Mouse (Mus musculus) left cerebral cortex, postnatal 4 days (tissue): ENCODE data around the gene Hipk3. TPM values are rescaled to one million over a fixed set of nuclear protein-coding genes. Genes with fewer than 3 reads are reported as not detected.

Source experiments
- DNase-seq: peaks from one replicate; pipeline ENCODE4 v3.0.0-alpha.2; 2022
- intact Hi-C: fragments of 180-260 bp; cut with DNase I; formaldehyde crosslinking; loops from one replicate; pipeline ENCODE4 v1.15.1; 2025
- total RNA-seq, 2 experiments: library from RNA; stranded (reverse); gene quantifications; 2 replicates each; pipeline ENCODE4 v1.2.3; 2021

The Hipk3 gene
- total RNA-seq, 2 experiments from 2014 or later = 49.0 to 52.8 TPM

DNA sequence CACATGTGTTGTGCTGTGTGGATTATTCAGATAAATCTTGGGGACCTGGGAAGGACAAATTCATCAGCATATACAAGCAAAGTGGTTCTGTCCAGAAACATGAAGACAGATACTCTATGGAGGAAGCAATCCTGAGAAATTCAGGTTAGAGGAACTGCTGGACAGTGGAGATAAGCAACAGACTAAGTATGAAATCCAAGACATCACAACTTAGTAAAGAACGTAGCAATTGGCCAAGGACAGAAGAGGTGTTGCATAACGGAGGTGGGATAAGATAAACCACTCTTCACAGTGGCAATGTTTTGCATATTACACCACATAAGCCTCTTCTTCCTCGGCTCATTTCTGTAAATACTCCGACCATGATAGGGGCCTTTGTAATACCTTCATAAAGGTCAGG lies 73.4 kb downstream of the Hipk3 start:
- intact Hi-C loops = loop anchor here (5.0 to 10.0 kb wide), 2 partner anchors 289 to 386 kb away; no protein-coding TSS in a partner anchor

DNA sequence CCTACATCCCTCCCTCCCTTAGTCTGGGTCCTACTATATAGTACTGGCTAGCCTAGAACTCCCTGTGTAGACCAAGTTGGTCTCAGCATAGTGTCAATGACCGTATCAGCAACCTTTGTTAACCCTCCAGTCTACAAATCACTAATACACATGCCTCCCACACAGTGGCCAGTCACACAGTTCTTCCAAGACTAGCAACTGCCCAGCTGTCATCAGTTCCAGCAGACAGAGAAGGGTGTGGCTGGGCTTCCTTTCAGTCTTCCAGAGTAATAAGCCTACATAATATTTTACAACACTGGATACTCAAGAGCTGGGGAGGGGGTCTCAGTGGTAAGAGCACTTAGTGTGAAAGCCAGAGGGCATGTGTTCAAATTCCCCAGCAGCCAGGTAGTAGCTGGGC lies 74.2 kb downstream of the Hipk3 start:
- DNase-seq = no peak
- intact Hi-C loops = loop anchor here (5.0 to 10.0 kb wide), 2 partner anchors 288 to 385 kb away; no protein-coding TSS in a partner anchor

More for the DNA sequence above, 73.4 kb downstream of the Hipk3 start:
- DNase-seq = no peak

DNA sequence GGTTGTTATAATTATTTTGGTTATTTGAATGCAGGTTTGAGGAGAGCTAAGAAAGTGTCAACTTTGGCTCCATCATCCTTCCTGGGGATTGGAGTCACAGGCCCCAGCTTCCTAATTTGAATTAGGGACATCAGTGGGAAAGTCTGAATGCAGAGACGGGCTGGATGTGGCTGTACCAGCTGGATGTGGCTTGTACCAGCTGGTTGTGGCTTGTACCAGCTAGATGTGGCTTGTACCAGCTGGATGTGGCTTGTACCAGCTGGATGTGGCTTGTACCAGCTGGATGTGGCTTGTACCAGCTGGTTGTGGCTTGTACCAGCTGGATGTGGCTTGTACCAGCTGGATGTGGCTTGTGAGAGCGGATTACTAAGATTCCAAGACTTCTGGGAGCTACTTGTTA lies 74.8 kb downstream of the Hipk3 start:
- DNase-seq = no peak
- intact Hi-C loops = no loop called here

DNA sequence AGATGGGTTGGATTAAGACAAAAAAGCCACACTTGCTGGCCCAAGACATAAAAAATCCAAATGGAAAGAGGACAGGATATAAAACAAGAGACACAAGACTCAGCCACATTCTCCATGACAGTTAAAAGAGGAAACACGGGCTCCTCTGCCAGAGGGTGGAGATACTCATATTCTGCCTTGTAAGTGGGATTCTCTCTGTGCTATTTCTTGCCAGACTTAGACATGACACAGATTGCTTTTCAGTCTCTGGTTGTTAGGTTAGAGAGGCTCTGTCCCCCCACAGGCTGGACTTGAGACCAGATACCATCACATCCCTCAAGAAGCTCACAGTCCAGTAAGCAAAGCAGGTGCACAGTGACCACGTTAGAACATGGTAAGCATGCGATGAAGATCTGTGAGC lies 81.2 kb downstream of the Hipk3 start:
- intact Hi-C loops = no loop called here
- DNase-seq = no peak

DNA sequence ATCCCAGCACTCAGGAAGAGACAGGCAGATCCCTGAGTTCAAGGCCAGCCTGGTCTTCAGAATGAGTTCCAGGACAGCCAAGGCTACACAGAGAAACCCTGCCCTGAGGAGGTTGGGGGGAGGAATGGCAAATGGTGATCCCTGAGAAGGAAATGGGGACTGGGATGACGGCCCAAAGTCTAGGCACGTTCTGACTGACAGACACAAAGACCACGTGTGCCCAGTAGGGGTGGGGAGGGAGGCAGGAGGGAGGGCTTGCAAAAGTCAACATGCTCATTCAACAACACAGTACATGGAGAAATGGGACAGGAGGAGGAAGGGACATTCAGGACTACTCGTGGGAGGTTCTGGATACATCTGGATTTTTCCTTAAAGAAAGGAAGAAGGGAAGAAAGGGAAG lies 81.8 kb downstream of the Hipk3 start:
- intact Hi-C loops = no loop called here
- no peak for DNase-seq

DNA sequence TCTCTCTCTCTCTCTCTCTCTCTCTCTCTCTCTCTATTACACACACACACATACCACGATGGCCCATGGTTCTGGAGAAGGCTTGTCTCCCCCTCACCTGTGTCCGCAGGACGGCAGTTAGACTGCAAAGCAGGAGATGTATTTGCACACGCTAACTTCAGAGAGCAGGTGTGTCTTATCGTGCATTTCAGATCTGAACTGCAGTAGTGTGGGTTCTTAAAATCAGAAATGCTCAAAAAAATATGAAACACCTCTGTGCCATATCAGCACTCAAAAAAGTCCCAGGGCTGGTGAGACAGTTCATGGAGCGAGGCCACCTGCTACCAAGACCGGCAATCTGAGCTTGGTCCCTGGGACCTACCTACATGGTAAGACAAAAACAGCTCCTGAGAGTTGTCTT lies 82.4 kb downstream of the Hipk3 start:
- DNase-seq = no peak
- intact Hi-C loops = no loop called here

DNA sequence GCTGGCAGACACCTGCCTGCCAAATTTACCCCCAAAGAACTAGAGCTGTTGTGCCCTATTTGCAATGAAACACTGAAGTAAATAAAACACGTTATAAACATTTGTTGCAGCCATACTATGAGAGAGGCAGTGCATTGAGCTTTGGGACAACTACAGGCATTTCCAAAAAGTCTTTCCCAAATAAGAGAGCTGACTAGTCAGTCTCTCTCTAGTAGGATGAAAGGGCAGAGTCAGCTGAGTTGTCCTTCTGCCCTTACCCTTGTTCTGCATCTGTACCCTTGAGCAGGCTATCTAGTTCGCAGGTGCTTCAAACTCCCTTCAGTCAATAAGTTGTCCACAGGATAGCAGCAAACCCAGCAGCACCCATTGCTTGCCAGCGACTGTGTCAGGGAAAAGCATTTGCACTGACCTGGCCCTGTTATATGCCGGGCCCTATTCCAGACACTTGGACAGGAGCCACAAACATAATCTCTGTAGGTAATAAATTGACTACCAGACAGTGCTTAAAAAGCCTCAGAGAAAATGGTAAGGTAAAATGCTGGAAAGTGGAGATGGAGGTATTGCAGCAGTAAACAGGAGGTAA lies 83.2 kb downstream of the Hipk3 start, which contains the start of gene D430041D05Rik:
D430041D05Rik (minus strand) TSS at position 51 of the 583 bp plus-strand sequence.
- no peak for DNase-seq
- intact Hi-C loops = no loop called here

DNA sequence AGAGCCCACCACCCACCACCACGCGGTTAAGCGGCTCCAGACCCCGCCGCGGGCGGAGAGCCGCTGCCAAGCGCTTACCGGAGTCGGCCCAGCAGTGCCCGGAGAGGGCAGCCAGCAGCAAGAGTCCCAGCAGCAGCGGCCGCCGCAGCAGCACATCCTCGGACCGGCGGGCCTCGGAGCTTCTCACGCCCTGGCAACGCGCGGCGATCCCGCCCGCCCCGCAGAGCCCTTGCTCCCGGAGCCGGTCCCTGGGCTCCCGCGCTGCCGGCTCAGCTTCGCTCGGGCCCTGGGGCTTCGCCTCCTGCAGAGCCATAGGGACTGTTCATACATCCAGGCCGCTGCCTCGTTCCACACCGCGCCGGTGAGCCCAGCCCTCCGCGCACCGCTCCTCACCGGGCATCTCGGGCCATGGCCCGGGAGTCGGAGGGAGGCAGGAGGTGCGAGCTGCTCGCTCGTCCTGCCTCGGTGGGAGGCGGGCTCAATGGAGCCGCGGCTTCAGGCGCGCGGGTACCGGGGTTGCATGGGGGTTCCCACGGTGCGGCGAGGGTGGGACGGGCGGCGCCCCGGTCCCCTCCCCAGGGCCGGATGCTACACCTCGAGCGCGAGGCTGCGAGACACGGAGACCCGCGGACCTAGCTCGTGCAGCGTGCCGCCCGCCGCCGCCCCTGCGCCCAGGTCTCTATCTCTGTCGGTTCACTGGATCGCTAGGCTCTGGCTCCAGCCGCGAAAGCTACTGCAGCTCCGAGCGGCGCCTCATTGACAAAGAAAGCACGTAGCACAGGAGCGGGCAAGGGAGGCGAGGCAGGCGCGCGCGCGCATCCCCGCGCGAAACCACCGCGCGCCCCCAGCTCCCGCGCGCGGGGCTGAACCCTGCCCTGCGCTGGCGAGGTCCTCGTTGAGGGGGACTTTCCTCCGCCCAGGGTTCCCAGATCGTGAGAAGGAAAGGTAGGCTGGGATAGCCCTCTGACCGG lies 84.1 kb downstream of the Hipk3 start:
- intact Hi-C loops = loop anchor here (10.0 kb wide), 1 partner anchor 75 kb away; no protein-coding TSS in a partner anchor
- peak; percentile 68 for DNase-seq

DNA sequence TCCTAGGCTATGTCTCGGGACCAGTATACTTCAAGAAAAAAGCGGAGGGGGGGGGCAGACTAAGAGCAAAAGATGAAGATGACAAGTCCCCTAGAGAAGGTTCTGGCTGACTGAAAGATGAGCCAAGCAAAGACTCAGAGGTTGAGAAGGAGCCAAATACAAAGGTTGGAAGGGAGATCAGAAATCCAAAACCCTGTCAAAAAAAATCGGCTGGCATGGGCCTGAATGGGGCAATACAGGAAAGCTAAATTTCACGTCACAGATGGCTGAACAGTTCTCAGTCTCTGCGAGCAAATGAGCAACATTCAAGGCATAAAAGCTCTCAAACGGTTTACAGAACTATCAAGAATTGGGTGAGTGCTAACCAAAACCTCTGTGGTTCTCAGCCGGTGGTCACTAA lies 85.9 kb downstream of the Hipk3 start:
- intact Hi-C loops = loop anchor here (10.0 kb wide), 1 partner anchor 74 kb away; no protein-coding TSS in a partner anchor

DNA sequence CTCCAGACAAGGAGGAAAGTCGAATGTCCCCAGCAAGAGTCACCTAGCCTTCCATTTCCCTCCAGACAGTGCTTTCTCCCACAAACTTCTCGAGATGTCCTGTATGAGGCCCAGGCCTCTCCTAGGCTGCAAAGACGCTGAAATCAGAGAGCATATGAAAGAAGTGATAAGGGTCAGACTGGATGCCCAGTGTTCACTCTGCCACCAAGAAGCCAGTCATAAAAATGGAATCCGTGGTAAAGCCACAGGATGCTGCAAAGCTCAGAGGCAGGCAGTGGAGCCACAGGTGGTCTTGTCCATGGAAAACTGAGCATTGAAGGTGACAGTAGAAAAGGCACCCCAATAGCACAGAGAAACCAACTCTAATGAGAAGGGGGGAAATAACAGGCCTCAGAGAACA lies 86.3 kb downstream of the Hipk3 start:
- no peak for DNase-seq

More for the DNA sequence above, 85.9 kb downstream of the Hipk3 start:
- DNase-seq = no peak

DNA sequence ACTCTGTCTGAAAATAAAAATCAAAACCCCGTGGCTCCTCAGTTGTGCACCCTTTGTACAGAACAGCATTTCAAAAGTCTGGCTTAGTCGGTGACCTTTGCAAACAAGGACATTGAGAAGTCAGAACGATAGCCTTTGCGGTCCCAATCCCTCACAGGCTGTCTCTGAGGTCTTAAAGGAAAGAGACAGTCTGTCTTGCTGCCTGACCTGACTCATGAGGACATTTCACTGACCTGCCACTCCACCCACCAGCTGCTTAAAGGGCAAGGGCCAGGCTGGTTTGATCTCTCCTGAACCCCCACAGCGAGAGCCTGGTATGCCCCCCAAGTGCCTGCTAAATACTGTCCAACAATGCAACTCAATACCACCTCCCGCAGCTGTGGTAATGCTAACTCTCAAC lies 90.2 kb downstream of the Hipk3 start:
- intact Hi-C loops = loop anchor here (10.0 kb wide), 1 partner anchor 69 kb away; no protein-coding TSS in a partner anchor
- DNase-seq = no peak

More for the DNA sequence above, 86.3 kb downstream of the Hipk3 start:
- intact Hi-C loops = loop anchor here (10.0 kb wide), 1 partner anchor 73 kb away; no protein-coding TSS in a partner anchor

DNA sequence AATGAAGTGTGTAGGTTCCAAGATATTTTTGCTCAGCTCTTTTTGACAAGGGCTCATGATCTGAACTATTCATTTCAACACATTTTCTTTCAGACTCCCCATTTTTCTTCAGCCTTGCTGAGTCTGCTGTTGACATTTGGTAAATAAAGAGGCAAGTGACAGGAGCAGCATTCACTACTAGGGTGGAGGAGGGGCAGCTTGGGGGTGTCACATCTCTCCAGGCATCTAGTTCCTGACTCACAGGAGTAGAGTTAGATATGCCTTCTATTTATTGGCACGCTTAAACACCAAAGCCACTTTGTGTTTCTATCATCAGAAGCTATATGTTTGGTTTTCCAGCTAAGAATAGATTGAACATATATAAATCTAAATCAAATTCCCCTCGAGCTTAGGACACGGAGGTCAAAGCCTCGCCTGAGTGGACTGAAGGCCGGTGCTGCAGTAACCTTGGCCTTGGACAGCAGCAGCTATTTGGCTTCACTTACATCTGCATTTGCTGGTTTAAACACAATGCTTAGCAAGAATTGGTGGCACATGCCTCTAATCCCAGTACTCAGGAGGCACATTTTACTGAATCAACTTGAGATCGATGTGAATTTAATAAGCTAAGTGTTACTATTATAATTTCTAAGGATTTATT lies 95.5 kb downstream of the Hipk3 start:
- no peak for DNase-seq
- intact Hi-C loops = no loop called here

DNA sequence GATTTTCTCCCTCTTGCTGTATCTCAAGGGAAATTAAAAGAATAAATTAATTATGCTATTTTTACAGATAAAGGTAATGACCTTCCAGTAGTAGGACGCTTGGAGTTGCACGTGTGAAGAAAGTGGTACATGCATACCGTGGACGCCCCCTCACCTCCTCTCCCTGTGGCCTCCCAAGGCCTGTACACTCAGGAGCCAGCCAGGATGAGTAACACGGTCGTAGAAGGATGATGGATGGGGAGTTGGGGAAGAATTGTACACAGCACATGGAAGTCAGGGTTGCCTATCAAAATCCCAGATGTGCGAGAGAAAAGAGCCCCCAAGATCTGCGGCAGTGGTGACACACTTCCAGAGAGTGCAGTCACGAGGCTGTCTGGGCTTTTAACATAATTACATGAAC lies 98.3 kb downstream of the Hipk3 start:
- DNase-seq = no peak
- intact Hi-C loops = no loop called here

DNA sequence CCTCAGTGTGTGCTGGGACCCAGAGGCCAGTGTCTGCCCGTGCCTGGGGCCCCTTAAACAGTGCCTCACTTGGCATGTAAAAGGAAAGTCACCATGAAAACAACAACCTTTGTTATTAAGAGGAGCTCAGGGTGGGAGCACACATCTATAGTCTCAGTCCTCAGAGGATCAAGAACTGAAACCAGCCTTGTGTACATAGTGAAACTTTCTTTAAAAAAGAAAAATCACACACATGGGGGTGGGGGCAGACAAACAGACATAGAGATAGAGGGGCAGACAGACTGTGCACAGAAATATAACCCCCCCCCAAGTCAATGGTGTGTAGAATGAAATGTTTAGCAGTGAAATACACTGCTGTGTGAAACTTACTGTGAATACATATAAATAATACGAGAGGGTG lies 99.5 kb downstream of the Hipk3 start:
- no peak for DNase-seq
- intact Hi-C loops = no loop called here

DNA sequence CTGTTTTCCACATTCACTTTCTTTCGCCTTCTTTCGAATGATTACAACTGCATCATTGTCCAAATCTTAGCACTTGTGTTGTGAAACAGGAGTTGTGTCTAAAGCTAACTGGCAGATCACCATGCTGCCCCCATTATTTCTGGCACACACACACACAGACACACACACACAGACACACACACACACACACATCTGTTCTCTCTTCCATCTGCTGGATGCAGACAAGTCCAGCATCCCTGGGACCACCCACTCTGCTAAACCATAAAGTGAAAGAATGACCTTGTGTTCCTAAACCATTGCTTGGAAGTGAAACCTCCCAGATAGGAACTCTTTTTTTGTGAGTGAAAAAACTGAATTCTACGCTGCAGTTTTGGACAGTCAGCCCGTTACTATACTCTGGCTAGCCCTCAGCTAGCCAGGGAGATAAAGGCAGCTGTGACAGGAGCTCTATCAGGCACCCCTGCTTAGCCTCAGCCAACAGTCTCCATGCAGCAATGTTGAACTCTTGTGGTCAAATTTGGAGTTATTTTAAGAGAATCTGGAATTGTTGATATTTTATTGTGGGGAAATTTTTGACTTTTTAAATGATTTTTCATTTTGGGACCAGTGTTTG lies 101.4 kb downstream of the Hipk3 start:
- intact Hi-C loops = no loop called here
- DNase-seq = no peak

DNA sequence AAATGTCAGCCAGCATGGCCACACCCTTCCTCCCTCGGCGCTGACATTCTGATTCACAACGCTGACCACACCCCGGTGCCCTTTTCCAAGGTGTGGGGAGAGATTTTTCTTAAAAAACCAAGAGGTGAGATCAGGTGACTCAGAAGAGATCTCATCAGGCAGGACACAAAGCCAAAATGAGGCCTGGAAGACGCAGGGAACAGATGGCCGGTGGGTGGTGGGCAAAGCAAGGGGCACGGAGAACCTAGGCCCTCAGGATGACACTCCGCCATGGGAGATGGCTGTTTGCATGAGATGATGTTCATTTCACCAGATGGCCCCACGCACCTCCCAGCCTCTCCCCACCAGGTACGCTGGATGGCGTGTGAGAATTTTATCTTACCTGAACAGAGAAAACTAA lies 105.0 kb downstream of the Hipk3 start:
- DNase-seq = peak; percentile 46
- intact Hi-C loops = no loop called here

DNA sequence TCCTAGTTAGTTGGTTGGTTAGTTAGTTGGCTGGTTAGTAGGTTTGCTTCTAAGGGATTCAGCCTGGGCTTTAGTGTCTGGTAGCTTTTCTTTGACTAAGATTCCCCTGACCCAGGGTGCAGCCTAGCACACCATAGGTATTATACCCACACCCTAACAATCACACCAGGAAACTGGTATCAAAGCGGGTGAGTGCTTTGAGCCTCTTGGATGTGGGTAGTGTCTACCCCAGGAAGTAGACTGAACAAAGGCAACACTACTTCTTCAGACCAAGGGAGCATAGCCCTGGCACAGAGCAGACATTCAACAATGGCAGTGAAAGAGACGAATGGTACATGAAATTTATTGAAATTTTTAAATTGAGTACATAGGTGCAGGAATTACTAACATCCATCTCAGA lies 108.3 kb downstream of the Hipk3 start:
- intact Hi-C loops = no loop called here
- no peak for DNase-seq

DNA sequence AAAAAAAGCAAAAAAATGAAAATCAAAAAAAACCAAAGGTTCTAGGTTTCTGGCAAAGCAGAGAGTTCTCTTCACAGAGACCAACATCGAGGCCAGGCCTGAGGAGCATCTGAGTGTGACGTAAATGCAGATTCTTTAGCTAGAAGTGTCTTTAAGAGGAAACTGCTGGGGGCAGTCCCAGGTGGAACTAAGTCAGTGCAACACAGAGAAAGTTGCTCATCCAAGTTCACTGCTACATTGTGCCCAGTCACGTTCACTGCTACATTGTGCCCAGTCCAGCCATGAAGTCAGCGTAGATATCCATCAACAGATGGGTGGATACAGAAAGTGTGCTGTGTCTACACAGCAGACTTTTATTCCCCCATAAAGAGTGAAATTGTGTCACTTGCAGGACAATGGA lies 110.7 kb downstream of the Hipk3 start:
- intact Hi-C loops = no loop called here

DNA sequence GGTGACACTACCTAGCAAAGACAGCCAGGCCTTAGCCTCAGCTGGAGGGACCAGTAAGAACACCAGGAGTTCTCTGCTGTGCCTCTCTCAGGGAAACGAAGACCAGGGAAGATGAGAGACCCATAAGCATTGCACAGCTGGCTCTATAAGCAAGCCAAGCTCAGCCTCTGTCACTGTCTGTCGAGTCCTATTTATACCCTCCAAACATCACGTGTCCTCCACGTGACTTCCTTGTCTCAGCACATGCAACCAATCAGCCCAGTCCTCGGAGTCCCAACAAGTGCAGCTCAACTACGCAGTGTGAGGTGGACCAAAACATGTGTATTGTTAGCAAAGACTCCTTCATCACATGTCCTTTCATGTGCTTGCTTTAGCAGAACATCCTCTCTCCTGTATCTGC lies 111.4 kb downstream of the Hipk3 start:
- DNase-seq = no peak
- intact Hi-C loops = no loop called here

More for the DNA sequence above, 110.7 kb downstream of the Hipk3 start:
- DNase-seq = no peak

DNA sequence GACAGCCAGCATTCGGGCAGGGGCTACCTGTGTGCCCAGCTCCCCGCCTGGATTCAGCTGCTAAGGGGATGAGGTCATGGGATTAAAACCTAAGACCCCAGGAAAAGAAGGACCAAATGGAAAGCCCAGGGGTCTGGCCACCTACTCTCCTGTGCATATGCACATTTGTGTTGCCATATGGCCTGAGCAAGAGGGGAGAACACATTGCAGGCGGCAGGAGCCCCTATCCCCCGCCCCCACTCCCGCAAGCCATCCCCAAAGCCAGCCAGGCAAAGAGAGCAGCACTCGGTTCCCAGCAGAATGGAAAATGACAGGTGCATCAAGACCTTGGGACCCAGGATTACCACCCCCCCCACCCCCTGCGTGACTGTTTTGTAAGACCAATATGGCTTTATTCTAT lies 114.9 kb downstream of the Hipk3 start:
- intact Hi-C loops = no loop called here
- peak; percentile 83 for DNase-seq

DNA sequence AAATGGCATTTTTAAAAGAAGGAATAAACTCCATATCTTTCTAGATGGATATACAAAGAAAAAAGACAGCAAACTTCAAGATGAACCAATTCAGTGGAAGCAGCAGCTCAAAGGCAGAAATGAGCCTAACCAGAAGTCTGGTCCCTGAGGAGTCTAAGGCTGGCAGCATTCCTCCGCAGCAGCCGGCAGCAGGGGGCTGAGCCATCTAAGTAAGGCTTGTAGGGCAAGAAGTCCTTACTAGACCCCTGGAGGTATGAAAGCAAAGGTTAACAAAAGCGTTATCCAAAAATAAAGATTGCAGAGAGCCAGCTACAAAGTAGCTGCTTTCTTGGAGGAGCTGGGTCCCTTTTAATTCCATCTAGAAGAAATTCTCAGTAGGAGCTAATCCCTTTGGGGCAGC lies 115.5 kb downstream of the Hipk3 start:
- peak; percentile 43 for DNase-seq
- intact Hi-C loops = no loop called here
